Mouse (Mus musculus): Measurements from ENCODE around the gene Acsbg1.
A peak's percentile ranks its signal among the peaks of the same experiment; 100 is the strongest.
"Not testable (repeated sequence)": the region's sequence is repeated elsewhere in the genome, so short reads cannot be mapped to it uniquely, and the experiment has no call there.

Gene Acsbg1

DNA sequence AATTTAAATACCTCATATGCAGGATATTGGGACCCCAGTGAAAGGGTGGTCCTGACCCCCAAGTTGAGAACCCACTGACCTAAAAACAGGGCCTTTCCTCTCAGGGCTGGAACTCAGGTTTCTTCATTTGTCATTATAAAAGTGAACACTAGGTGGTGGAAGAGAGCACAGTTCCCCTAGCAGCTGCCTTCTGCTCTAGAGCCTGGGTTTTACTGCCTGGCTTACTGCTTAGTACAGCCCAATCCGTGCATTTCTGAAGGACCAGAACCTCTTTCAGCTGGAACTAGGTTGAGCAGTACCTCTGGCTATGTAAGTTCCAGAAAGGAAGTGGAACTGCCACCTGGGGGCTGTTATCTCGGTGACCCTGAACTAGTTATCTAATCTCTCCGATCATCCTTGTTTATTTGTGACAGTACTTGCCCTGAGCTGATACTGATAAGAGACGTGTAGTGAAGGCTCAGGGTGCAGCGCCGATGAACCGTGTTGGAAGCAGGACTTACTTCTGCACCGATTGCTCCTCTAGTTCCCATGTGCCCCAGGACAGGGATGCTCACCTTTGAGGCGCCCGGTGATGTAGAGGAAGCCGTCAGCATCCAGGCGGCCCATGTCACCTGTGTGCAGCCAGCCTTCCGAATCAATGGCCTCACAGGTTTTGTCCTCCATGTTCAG is 47.4 kb downstream of the Acsbg1 start:
- DNase-seq (ENCODE audit: low spot score in 2 of 2): peak in 1 of 2 experiments; percentile 50

DNA sequence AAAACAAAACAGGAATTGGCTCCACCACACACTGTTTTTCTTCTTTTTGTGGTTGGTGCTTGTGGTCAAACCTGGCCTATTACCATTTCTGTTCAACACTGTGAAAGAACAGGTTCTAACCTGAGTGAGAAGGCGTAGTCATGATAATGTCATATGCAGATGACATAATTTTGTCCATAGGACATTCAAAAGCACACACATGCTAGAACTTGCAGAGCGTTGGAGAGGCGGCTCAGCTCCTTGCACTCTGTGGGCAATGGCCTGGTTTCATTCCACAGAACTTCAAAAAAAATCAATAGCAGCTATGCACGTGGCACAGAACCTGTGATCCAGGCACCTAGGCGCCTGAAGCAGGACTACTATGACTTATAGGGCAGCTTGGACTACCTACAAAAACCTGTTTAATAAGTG is 48.9 kb downstream of the Acsbg1 start:
- no peak for DNase-seq (ENCODE audit: low spot score in 2 of 2)

DNA sequence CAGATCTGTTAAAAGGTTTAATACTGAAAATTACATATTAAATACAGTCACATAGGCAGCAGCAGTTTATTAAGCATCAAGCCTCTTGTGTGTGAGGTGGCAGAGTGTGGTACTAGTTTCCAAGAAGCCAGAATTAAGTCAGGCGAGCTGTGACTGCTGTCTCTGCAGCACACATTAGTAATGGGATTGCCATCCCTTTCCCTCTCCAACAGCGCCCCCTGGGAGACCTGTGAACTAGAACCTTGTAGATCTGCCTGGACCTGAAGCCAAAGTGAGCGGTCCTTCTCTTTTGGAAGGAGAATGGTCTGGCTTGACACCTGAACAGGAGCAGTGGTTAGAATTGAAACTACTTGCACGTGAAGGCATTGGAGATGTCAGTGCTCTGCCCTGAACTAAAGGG is 56.8 kb downstream of the Acsbg1 start:
- peak in 1 of 2 experiments; percentile 46 for DNase-seq (ENCODE audit: low spot score in 2 of 2)

DNA sequence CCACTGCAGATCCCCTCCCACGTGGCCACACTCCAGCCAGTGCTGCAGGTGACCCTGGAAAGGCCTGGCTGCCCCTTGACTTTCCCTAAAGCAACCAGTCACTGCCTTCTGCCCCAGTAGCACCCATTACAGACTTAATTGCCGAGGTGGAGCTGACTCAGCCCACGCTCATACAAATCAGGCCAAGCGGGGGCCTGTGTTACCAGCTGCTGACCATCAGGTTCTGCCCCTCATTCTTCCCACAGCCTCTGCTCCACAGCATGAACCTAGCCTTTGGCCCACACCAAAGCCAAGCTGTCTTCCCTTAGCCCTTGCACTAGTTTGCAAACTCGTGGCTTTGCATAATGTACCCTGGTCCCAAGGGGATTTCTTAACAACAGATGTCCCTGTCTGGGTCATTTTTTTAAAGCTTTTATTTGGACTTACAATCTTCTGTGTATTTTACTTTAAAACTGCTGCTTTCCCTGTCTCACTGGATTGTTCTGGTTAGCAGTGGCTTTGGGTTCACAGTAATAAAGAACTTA is 57.5 kb downstream of the Acsbg1 start:
- no peak for DNase-seq (ENCODE audit: low spot score in 2 of 2)

DNA sequence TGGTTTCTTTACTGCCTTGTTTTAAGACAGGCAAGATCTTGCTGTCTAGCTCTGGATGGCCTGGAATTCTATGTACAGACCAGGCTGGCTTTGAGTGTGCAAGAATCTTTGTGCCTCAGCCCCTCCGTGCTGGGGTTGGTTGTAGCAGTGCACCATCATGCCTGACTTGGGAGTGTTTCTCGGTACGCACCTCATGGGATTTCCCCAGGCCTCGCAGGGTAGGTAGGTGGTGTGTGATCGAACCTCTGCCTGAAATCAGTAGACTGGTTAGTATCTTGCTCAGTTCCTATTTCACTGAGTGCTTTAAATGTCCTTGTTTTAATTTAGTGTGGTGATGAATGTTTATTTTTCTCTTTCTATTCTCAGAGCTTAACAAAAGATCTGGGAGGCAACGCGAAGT is 58.8 kb downstream of the Acsbg1 start:
- DNase-seq (ENCODE audit: low spot score in 2 of 2): no peak

DNA sequence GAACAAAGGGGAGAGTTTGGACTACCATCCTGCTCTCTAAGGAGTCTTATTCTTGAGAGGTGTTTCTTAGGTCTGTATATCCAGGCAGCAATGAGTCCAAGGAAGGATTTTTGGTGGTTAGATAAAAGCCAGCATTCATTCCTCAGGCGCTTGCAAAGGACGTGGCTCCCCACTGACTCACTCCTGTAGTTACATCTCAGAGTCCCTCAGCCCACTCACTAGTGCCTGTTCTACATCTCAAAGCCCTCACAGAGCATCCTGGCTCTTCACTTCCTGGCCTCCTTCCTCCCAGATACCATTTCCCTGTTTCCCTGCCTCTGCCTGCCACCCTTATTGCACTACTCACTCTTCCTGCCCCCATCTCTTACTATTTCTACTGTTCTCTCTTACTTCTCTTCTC is 59.3 kb downstream of the Acsbg1 start:
- no peak for DNase-seq (ENCODE audit: low spot score in 2 of 2)

DNA sequence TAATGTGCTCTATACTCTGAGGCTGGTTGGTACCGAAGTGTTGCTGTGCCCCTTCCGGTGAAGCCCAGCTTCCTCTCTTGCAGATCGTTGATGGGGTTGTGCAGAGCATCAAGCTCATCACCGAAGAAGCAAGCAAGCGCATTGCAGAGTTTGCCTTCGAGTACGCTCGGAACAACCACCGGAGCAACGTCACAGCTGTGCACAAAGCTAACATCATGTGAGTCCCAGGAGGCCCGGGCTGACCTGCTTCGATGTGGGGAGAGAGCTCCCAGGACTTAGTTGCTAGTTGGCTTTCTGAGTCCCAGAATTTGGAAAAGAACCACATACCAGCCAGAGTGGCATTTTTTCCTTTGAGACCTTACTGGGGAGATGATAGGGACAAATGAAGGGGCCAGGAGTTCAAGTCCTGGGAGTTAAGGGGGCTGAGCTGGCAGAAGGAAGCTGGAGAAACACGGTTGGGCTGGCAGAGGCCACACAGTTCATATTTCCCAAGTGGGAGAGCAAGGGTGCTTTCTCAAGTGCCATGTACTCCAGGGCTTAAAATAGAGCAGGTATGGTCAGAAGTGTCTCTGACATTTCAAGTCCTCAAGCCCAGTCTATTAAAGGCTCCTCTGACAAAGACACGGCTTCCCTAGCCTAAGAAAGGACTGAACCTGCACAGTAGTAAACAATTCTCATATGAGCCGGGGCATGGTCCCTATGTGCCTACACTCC is 64.8 kb downstream of the Acsbg1 start:
- no peak for DNase-seq (ENCODE audit: low spot score in 2 of 2)

DNA sequence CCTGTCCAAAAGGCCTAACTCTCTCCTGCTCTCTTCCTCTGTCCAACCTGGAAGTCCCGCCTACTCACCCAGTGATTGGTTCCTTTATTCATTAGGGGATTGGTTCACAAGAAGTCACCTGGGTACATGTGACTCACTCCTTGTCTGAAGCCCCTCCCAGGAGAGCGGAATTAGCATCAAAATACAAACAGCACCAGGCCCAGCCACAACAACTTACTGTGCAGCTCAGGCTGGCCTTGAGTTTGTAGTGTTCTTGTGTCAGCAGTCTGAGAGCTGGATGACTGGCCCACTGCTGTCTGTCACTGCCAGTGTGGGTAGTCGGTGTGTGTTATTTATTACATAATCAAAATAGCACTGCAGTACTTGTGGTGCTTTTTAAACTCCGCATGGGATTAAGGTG is 68.0 kb downstream of the Acsbg1 start:
- not testable (repeated sequence) for DNase-seq (ENCODE audit: low spot score in 2 of 2)

DNA sequence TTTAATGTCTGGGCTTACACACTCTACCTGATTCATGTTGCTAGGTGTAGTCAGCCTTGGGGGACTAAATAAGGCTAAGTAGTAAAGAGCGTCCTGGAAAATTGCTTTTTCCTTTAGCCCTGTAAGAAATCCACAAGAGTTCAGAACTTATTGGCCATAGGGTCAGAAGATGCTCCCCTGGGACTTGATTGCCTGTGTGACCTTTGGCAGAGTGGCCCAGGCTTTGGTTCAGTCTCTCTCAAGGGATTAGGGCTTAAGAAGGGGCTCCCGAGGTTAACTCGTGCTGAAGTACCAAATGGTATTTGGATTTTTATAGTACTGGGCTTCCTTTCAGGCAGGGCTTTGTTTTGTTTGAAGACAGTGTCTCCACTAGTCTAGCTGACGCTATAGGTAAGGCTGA is 73.8 kb downstream of the Acsbg1 start:
- no peak for DNase-seq (ENCODE audit: low spot score in 2 of 2)

DNA sequence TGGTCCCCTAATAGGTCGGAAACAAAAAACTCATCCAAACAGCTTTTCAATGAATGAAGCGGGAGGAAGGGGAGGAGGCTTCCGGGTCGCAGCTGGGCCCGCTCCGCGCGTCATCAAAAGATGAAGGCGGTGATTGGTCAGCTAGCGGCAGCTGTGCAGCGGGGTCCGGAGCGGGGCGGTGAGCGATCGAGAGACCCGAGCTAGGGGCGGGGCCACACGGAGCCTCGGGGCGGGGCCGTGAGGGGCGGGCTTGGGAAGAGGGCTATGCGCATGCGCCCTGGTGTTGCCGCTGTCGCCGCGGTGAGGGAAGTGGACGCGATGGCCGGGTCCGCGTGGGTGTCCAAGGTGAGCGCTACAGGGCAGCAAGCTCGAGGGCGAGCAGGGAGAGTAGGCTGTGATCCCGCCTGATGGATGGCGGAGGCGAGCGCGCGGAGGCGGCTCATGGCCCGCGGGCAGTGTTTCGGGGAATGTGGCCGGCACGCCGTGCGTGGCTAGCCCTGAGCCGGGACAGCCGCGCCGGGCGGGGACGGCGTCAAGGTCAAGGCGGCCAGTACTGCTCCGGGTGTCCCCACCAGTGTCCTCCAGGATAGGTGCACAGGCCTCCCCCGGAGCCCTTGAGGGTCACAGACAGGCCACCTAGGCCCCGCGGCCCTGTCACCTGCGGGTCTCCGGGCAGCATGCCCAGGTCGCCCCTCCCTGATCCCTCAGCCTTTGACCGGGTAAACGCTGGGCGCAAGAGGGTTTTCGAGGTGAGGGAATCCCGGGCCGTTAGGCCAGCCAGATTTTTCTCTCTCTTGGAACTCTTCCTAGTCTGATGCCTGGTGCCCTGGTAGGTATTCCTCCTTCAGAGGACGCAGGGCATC is 75.2 kb downstream of the Acsbg1 start, which contains the start of gene Idh3a:
Idh3a (plus strand) TSS at position 136 of the 863 bp plus-strand sequence.
- peak; percentile 95 to 97 for DNase-seq (ENCODE audit: low spot score in 2 of 2)

DNA sequence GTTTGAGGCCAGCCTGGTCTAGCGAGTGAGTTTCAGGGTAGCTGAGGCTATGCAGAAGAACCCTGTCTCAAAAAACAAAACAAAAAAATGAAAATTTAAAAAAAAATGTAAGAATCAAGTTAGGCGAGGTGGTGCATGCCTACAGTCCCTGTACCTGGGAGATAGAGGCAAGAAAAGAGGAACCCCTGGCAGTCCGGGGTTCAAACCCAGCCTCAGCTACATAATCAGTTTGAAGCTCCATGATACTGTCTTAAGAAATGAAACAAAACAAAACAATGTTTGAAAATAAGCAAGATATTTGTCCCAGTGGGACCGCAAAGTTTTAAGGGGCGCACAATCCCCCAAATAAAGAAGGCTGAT is 75.9 kb downstream of the Acsbg1 start:
- no peak for DNase-seq (ENCODE audit: low spot score in 2 of 2)

DNA sequence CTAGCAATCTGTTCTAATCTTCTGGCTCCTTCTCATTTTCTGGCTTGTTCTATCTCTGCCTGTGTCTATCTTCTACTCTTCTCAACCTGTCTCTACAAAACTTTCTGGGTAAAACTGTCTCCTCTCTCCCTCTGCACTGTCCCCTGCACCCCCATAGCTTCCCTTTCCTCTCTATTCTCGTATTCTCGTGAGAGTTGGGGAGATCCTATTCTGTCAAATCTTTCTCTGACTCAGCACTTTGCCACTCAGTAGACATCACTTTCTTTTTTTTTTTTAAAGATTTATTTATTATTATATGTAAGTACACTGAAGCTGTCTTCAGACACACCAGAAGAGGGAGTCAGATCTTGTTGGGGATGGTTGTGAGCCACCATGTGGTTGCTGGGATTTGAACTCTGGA is 77.5 kb downstream of the Acsbg1 start:
- DNase-seq (ENCODE audit: low spot score in 2 of 2): not testable (repeated sequence)

DNA sequence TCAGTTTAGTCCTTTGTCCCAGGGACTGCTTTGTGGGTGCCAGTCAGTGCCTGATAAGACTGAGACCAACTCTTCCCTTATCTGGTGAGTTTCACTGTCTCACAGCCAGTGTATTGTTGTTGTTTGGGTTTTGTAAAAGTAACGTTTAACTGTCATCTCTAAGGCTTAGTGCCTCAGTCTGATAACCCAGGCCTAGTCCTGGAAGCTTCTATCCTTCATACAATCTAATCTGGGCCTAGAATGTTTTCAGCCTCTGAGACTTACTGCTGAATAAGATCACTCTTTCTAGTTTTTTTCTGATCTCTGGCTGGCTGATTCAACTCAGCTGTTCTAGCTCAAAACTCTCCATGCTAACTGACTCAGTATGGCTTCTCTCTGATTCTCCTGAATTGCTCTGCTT is 78.0 kb downstream of the Acsbg1 start:
- DNase-seq (ENCODE audit: low spot score in 2 of 2): no peak

DNA sequence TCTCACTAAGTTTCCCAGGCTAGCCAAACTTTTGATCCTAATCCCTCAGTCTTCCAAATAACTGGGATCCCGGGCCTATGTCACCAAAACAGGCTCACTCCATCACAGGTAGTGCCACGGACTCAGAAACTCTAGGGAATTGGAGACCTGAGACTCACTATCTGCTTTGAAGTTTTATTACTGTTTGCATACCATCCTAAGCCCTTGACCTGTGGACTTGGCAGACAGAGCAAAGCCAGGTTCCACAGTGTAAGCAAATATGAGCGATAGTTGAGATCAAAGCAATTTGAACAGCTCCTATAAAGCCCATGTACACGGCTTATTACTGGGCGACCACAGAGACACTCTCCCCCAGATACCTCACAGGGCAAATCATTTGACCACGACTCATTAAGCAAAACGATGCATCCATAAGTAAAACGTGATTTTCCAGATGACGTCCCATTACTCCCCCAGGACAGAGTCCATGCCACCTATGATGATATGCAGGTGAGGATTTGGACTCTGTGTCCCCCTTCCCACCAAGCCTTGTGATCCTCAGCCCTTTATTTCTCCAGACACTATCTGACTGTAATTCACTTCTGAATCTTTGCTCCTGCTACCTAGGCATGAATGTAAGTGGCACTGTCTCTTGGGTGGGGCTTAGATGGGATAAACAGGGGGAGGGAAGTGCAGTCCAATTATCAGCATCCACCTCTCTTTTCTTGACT is 90.4 kb downstream of the Acsbg1 start:
- no peak for DNase-seq (ENCODE audit: low spot score in 2 of 2)

DNA sequence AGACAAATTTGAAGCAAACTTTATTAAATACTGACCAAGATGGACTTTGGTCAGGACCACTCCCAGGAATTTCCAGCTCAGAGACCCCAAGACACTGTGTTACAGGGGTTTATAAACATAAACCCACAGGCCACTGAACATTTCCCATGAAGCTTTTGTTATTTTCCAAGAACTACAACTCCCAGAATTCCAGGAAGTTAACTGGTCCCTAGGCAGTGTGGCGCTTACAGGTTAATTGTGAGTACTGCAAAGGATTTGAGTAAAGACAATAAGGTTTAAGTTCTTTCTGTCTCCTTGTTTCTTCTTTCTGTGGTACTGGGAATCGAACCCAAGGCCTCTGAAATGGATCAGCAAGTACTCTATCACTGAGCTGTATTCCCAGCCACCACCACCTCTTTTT is 92.9 kb downstream of the Acsbg1 start:
- no peak for DNase-seq (ENCODE audit: low spot score in 2 of 2)

DNA sequence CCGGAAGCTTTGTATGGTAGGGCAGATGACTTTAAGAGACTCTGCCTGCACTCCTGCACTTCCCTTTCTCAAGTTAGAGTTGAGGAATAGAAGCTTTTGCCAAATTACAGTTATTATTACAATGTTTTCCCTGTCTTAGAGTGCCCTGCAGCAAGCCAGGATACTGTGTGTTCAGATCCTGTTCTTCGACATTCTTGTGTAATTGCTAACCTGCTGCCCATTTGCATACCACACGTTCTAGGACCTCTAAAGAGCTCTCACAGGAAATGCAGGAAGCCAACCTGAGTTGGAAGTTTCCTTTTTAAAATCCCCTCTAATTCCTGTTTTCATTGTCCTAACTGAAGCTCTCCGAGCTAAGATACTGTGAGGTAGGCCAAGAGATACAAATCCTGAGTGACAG is 94.7 kb downstream of the Acsbg1 start:
- DNase-seq (ENCODE audit: low spot score in 2 of 2): no peak

DNA sequence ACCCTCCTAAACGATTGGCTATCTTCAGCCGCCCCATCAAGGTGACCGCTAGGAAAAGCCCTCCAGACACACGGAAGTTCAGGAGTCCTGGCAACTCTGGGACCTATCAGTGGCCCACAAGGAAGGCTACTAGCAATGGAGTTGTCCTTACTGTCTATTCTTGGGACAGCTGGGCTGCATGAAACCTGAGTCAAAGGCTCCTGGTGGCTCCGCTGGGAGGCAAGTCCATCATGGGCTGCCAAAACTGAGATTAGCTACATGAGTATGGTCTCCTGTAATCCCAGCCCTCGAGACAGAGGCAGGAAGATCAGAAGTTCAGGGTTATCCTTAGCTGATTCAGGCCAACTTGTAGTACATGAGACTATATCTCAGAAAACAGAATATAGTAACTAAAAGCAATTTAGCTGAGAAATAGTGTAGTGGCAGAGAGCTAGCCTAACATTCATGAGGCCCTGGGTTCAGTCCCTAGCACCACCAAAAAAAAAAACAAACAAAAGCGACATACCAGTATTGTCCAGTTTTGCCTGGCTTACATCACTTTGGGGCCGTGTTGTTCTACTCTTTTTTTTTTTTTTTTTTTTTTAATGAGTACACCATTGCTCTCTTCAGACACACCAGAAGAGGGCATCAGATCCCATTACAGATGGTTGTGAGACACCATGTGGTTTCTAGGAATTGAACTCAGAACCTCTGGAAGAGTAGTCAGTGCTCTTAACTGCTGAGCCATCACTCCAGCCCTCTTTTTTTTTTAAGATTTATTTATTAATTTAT is 100.7 kb downstream of the Acsbg1 start:
- no peak for DNase-seq (ENCODE audit: low spot score in 2 of 2)

DNA sequence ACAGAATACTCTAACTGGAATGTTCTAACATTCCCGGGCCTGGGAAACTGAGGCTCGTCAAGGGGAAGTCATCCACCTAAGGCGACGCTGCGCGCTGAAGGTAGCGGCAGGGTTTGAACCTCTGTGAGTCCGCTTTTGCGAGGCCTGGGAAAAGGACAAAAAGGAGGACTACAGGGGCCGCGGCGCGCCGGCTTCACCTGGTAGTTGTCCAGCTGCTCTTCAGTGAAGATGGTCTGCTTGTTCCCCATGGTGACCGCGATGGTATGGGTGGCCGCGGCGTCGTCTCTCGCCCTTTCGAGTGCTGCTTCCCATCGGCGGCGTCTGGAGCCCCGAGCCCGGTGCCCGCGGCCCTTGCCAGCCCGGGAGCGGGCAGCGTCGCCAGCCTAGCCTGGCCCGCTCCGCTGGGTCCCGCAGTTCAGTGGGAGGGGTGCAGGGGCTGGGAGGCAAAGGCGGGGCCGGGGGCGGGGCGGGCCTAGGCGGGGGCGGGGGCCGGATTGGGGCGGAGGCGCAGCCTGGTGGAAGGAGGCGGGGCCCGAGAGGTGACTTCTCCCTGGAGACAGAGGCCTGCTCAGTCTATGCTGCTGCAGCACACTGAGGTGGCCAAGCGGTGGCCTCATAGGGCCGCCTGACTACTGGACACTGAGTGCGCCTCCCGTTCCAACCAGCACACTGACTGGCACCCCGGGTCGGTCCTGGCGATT is 101.7 kb downstream of the Acsbg1 start, which contains the start of gene Cib2:
Cib2 (minus strand) TSS at position 448 of the 701 bp plus-strand sequence.
- DNase-seq (ENCODE audit: low spot score in 2 of 2): peak; percentile 39 to 79

DNA sequence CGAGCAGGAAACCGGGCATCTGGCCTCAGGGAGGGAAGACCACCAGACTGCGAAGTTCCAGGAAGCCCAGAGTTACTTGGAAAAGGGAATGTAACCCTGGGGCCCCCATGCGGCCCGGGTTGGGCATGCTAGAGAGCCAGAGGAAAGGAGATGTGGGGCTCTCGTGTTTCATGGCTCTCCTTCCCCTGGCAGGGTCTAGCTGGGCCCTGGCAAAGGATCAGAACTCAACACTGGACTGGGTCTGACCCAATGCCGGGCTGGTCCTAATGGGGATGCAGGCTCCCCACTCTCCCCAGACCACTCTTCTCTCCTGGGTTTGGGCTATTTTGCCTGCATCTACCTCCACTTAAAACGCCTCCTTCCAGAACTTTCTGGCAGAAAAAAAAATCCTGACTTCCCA is 102.9 kb downstream of the Acsbg1 start:
- DNase-seq (ENCODE audit: low spot score in 2 of 2): no peak

DNA sequence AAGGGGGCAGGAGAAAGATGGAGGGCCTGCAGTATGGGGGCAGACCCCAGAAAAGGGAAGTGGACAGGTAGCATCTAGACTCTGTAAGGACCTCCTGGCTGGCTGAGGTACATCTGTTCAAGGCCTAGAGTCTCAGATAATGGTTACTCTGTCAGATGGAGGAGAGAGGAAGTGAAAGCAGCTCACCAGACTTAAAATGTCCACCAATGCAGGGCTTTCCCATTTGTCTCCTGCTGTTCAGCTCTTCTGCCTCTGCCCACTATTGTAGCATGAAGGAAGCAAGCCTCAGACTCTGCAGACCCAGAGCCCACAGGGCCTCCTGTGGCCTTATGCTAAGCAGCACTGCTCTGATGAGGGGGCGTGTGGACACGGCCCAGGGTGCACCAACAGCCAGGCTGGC is 106.6 kb downstream of the Acsbg1 start:
- DNase-seq (ENCODE audit: low spot score in 2 of 2): no peak
